Comparison of ENCODE assay signal across 16 mouse cellular contexts in the genomic region with DNA sequence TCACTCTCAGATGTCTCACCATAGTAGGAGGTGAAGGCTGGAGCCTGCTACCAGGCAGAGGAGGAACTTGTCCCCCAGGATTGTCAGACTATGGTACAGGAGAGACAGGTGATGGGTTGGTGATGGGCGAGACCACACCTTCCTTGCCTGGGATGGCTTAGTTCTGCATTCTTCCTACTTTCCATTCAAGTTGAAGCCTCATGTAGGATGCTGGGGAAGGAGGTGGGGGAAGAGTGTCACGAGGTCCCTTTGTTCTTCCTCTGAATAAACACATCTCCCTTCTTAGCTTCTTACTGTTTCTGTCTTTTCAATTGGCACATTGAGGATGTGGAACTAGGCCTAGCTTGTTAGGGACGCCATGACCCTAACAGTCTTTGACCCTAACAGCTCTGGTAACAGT. TPM values are rescaled to one million over a fixed set of nuclear protein-coding genes. Genes with fewer than 3 reads are reported as not detected.
"Had no signal": no experiment of that assay in that cellular context is flagged by ENCODE, and none has a peak within 500 bp of the region (broad histone marks: within the 10 kb centered on the region; RNA-seq: fewer than 3 reads in every experiment).

No protein-coding gene starts in this region.

- DNase-seq: retina, postnatal 1 day; right cerebral cortex, adult 18-20 months; right cerebral cortex, postnatal 14 days; right cerebral cortex, postnatal 25 days; right cerebral cortex, postnatal 4 days; spleen, adult 18-20 months; thymus, adult 18-20 months; thymus, adult 2 months; thymus, postnatal 14 days; thymus, postnatal 25 days; thymus, postnatal 36 days; thymus, postnatal 4 days had no signal

- H3K36me3 ChIP-seq: neural tube, embryonic 15.5 days; stomach, embryonic 15.5 days had no signal

- H3K4me2 ChIP-seq: neural tube, embryonic 15.5 days; stomach, embryonic 15.5 days had no signal

- H3K9me3 ChIP-seq: neural tube, embryonic 15.5 days; stomach, embryonic 15.5 days had no signal

- H3K9ac ChIP-seq: neural tube, embryonic 15.5 days; stomach, embryonic 15.5 days had no signal

- H3K27me3 ChIP-seq: neural tube, embryonic 15.5 days; stomach, embryonic 15.5 days had no signal

- H3K4me3 ChIP-seq: neural tube, embryonic 15.5 days; stomach, embryonic 15.5 days had no signal

- H3K4me1 ChIP-seq: stomach, embryonic 15.5 days had no signal

- H3K27ac ChIP-seq: neural tube, embryonic 15.5 days; stomach, embryonic 15.5 days; stomach, postnatal 0 days had no signal

RNA-seq across cellular contexts. Expression of gene Fam81a, which starts 33.9 kb away (rescaled TPM):
- total RNA-seq: neutrophil, adult 5-6 weeks had no signal
